In genomic region chr11:31948462-31949330, GRCm38 (mm10) we compare ENCODE assay signal across 8 mouse cellular contexts. TPM values are rescaled to one million over a fixed set of nuclear protein-coding genes. Genes with fewer than 3 reads are reported as not detected.
DNase-seq lines count a peak whose midpoint lies in the region; ATAC-seq lines count a peak whose summit lies in the region.

No protein-coding gene starts in this region.

- H3K4me1 ChIP-seq in heart, embryonic 13.5 days: peaks cover 14% of the 10 kb centered on the region
- H3K4me1 ChIP-seq in embryonic facial prominence, embryonic 11.5 days (ENCODE audit: control insufficient read depth, insufficient read depth, low read length): no peaks in the 10 kb centered on the region
- peaks cover 17% of the 10 kb centered on the region for H3K4me1 ChIP-seq in midbrain, embryonic 15.5 days

- peak overlapping the region; percentile 77 for H3K9ac ChIP-seq in heart, embryonic 13.5 days
- H3K9ac ChIP-seq in embryonic facial prominence, embryonic 11.5 days (replicated peaks; ENCODE audit: low read length): peak overlapping the region; percentile 32; the same call in 1 of the 2 replicates
- H3K9ac ChIP-seq in midbrain, embryonic 15.5 days: peak overlapping the region; percentile 52; the same call in 1 of the 2 replicates

- peak overlapping the region; percentile 77 for H3K4me2 ChIP-seq in heart, embryonic 13.5 days
- H3K4me2 ChIP-seq in embryonic facial prominence, embryonic 11.5 days (ENCODE audit: low read depth, low read length): peak overlapping the region; percentile 52
- H3K4me2 ChIP-seq in midbrain, embryonic 15.5 days: peak overlapping the region; percentile 62

- ATAC-seq in heart, embryonic 13.5 days (ENCODE audit: extremely low read depth, insufficient number of reproducible peaks, low FRiP score, low TSS enrichment): no peak
- peak; percentile 44 for ATAC-seq in embryonic facial prominence, embryonic 11.5 days (replicated peaks; ENCODE audit: insufficient number of reproducible peaks, low FRiP score, low TSS enrichment, low read depth)
- ATAC-seq in inflammation-experienced regulatory T-cells, adult 6 months: peak; percentile 68
- peak; percentile 74 for ATAC-seq in midbrain, embryonic 15.5 days (replicated peaks)

- DNase-seq in heart, adult 8-10 months (ENCODE audit: low spot score): no peak
- peak; percentile 80 for DNase-seq in CD4-positive, CD25-positive, alpha-beta regulatory T cell, adult 2 months (ENCODE audit: low read depth, low spot score)
- no peak for DNase-seq in embryonic facial prominence, embryonic 11.5 days (ENCODE audit: low spot score)
- DNase-seq in adrenal gland, adult 18-20 months (ENCODE audit: low spot score in 2 of 2): no peak
- DNase-seq in embryo, embryonic 10.5 days (ENCODE audit: low spot score): no peak

- H3K9me3 ChIP-seq in heart, embryonic 13.5 days: peaks cover 3% of the 10 kb centered on the region; the same call in 1 of the 2 replicates
- no peaks in the 10 kb centered on the region for H3K9me3 ChIP-seq in embryonic facial prominence, embryonic 11.5 days (replicated peaks; ENCODE audit: control insufficient read depth, low read length)
- no peaks in the 10 kb centered on the region for H3K9me3 ChIP-seq in midbrain, embryonic 15.5 days

- no peaks in the 10 kb centered on the region for H3K36me3 ChIP-seq in heart, embryonic 13.5 days
- no peaks in the 10 kb centered on the region for H3K36me3 ChIP-seq in embryonic facial prominence, embryonic 11.5 days (replicated peaks; ENCODE audit: control insufficient read depth, insufficient read depth, low read depth, low read length)
- H3K36me3 ChIP-seq in midbrain, embryonic 15.5 days (replicated peaks): no peaks in the 10 kb centered on the region

- peaks cover 12% of the 10 kb centered on the region for H3K27me3 ChIP-seq in heart, embryonic 13.5 days (replicated peaks)
- no peaks in the 10 kb centered on the region for H3K27me3 ChIP-seq in embryonic facial prominence, embryonic 11.5 days (ENCODE audit: control insufficient read depth, insufficient read depth, low read length)
- no peaks in the 10 kb centered on the region for H3K27me3 ChIP-seq in midbrain, embryonic 15.5 days (replicated peaks)

- peak overlapping the region; percentile 58 for H3K4me3 ChIP-seq in heart, embryonic 13.5 days
- peak overlapping the region; percentile 36 for H3K4me3 ChIP-seq in embryonic facial prominence, embryonic 11.5 days (ENCODE audit: low read depth, low read length)
- peak overlapping the region; percentile 48 for H3K4me3 ChIP-seq in midbrain, embryonic 15.5 days

- no peak overlapping the region for H3K27ac ChIP-seq in heart, embryonic 13.5 days (replicated peaks)
- H3K27ac ChIP-seq in embryonic facial prominence, embryonic 11.5 days (replicated peaks; ENCODE audit: low read depth, low read length): no peak overlapping the region
- peak overlapping the region; percentile 68 for H3K27ac ChIP-seq in midbrain, embryonic 15.5 days

- WGBS in heart, embryonic 13.5 days: 16% methylated on average over 15 of the region's 15 CpGs
- 9% methylated on average over 15 of the region's 15 CpGs for WGBS in embryonic facial prominence, embryonic 11.5 days
- 21% methylated on average over 15 of the region's 15 CpGs for WGBS in midbrain, embryonic 15.5 days

RNA-seq across cellular contexts. Expression of gene 4930524B15Rik, which starts 16.7 kb away (rescaled TPM):
- polyA plus RNA-seq in heart, embryonic 13.5 days (2015; fragmentation: Nextera tagmentation; extraction: Ambion mirVana): 0.25 and 0.39 TPM in 2 replicates
- not detected for total RNA-seq in heart, adult 8-10 months (2022)
- polyA plus RNA-seq in embryonic facial prominence, embryonic 11.5 days (2014; fragmentation: Nextera tagmentation; extraction: Ambion mirVana): 0.17 TPM in 1 of 2 replicates, not detected in the other
- polyA plus RNA-seq in inflammation-experienced regulatory T-cells, adult 6 months (2017; shearing (Covaris generic)): not detected
- 0.19 and 0.32 TPM in 2 replicates for polyA plus RNA-seq in midbrain, embryonic 15.5 days (2015; fragmentation: Nextera tagmentation; extraction: Ambion mirVana)
- not detected for total RNA-seq in adrenal gland, adult 18-20 months (2021)

RNA-seq across cellular contexts. Expression of gene Nsg2, which starts 51.6 kb away (rescaled TPM):
- polyA plus RNA-seq in heart, embryonic 13.5 days (2015; fragmentation: Nextera tagmentation; extraction: Ambion mirVana): 0.88 and 0.97 TPM in 2 replicates
- 1 to 10 TPM in 2 of 4 experiments, under 1 TPM in 2; 0.60 to 1.1 (median 0.89) TPM for total RNA-seq in heart, adult 8-10 months (2022)
- polyA plus RNA-seq in embryonic facial prominence, embryonic 11.5 days (2014; fragmentation: Nextera tagmentation; extraction: Ambion mirVana): 8.0 and 9.8 TPM in 2 replicates
- polyA plus RNA-seq in inflammation-experienced regulatory T-cells, adult 6 months (2017; shearing (Covaris generic)): 10 to 100 TPM in 2 of 3 experiments, 1 to 10 TPM in 1; 8.5 to 97.5 (median 73.7) TPM
- polyA plus RNA-seq in midbrain, embryonic 15.5 days (2015; fragmentation: Nextera tagmentation; extraction: Ambion mirVana): 653 and 655 TPM in 2 replicates
- 10 to 100 TPM; 32.0 to 51.2 TPM for total RNA-seq in adrenal gland, adult 18-20 months (2021)
